15 mouse cellular contexts compared by ENCODE assay signal in genomic region chr19:28623726-28624125, GRCm38 (mm10). TPM values are rescaled to one million over a fixed set of nuclear protein-coding genes. Genes with fewer than 3 reads are reported as not detected.
DNase-seq lines count a peak whose midpoint lies in the region; ATAC-seq and TF ChIP-seq lines count a peak whose summit lies in the region.
"Had no signal": no experiment of that assay in that cellular context is flagged by ENCODE, and none has a peak within 500 bp of the region (broad histone marks: within the 10 kb centered on the region; RNA-seq: fewer than 3 reads in every experiment).

No protein-coding gene starts in this region.

- no peaks in the 10 kb centered on the region for H3K9me3 ChIP-seq in lung, postnatal 0 days (ENCODE audit: low read length)
- H3K9me3 ChIP-seq: hindbrain, embryonic 13.5 days; liver, embryonic 13.5 days; midbrain, embryonic 13.5 days had no signal

- H3K9ac ChIP-seq in lung, postnatal 0 days (replicated peaks; ENCODE audit: low read depth), result no peak overlapping the region
- H3K9ac ChIP-seq: hindbrain, embryonic 13.5 days; liver, embryonic 13.5 days; midbrain, embryonic 13.5 days had no signal

- no peak overlapping the region for H3K4me3 ChIP-seq in lung, postnatal 0 days (ENCODE audit: low read depth, low read length)
- H3K4me3 ChIP-seq in gastrocnemius, adult 2 months, result peak overlapping the region; percentile 3; the same call in 1 of the 2 replicates
- H3K4me3 ChIP-seq: hindbrain, embryonic 13.5 days; liver, embryonic 13.5 days; midbrain, embryonic 13.5 days had no signal

- WGBS in lung, postnatal 0 days, result 70% methylated on average over 10 of the region's 10 CpGs

- peak; percentile 26 to 45 for DNase-seq in frontal cortex, postnatal 36 days (ENCODE audit: low spot score in 2 of 2)
- DNase-seq in frontal cortex, postnatal 14 days (ENCODE audit: low spot score in 2 of 2), result no peak
- DNase-seq in lung, postnatal 14 days, result peak; percentile 28
- no peak for DNase-seq in lung, postnatal 0 days (ENCODE audit: low spot score)
- DNase-seq in gastrocnemius, adult 2 months, result peak; percentile 79
- peak; percentile 22 for DNase-seq in lung, postnatal 25 days (ENCODE audit: low spot score)
- no peak for DNase-seq in right cerebral cortex, postnatal 14 days
- DNase-seq in left cerebral cortex, adult 11 months (ENCODE audit: low spot score), result no peak
- DNase-seq: B cell, adult 2 months; liver, embryonic 13.5 days; thymus, postnatal 4 days had no signal

- no peaks in the 10 kb centered on the region for H3K4me1 ChIP-seq in lung, postnatal 0 days (ENCODE audit: insufficient read depth, low read depth, low read length)
- H3K4me1 ChIP-seq: liver, embryonic 13.5 days; midbrain, embryonic 13.5 days had no signal

- intact Hi-C loops in gastrocnemius, adult 2 months (cut with DNase I), result no loop called here

- ATAC-seq in lung, postnatal 0 days, result no peak
- ATAC-seq: forebrain, embryonic 14.5 days; midbrain, embryonic 13.5 days had no signal

- H3K36me3 ChIP-seq in lung, postnatal 0 days (ENCODE audit: insufficient read depth, low read length), result no peaks in the 10 kb centered on the region
- H3K36me3 ChIP-seq: hindbrain, embryonic 13.5 days; liver, embryonic 13.5 days; midbrain, embryonic 13.5 days had no signal

- no peak overlapping the region for H3K4me2 ChIP-seq in lung, postnatal 0 days (replicated peaks; ENCODE audit: low read depth, low read length)
- H3K4me2 ChIP-seq: hindbrain, embryonic 13.5 days; liver, embryonic 13.5 days; midbrain, embryonic 13.5 days had no signal

- H3K27ac ChIP-seq in lung, postnatal 0 days (ENCODE audit: low read length), result no peak overlapping the region
- H3K27ac ChIP-seq in gastrocnemius, adult 2 months, result no peak overlapping the region
- H3K27ac ChIP-seq: hindbrain, embryonic 13.5 days; liver, embryonic 13.5 days; midbrain, embryonic 13.5 days had no signal

- TF ChIP-seq EP300 in lung, postnatal 0 days (IDR thresholded peaks at IDR 0.05), result no peak

- H3K27me3 ChIP-seq in lung, postnatal 0 days (replicated peaks; ENCODE audit: insufficient read depth, low read length), result no peaks in the 10 kb centered on the region
- H3K27me3 ChIP-seq: liver, embryonic 13.5 days; Patski had no signal

- no peak for TF ChIP-seq CTCF in lung, postnatal 0 days (IDR thresholded peaks at IDR 0.05)
- no peak for TF ChIP-seq CTCF in gastrocnemius, adult 2 months (IDR thresholded peaks at IDR 0.05)

RNA-seq across cellular contexts. Expression of gene Glis3, which starts 56.2 kb away (rescaled TPM):
- polyA plus RNA-seq in lung, postnatal 0 days (2015; fragmentation: Nextera tagmentation; extraction: Ambion mirVana), result 2.0 and 2.3 TPM in 2 replicates
- 1 to 10 TPM in 1 of 2 experiments, under 1 TPM in 1; 0.61 to 1.2 TPM for total RNA-seq in gastrocnemius, adult 2 months (2021)

Comparison
In these comparisons a context has a peak if more than half of its experiments do, and no peak if none do; other contexts are left out.
1. DNase-seq: peak in frontal cortex, postnatal 36 days (2 of 2), lung, postnatal 14 days (single experiment), gastrocnemius, adult 2 months (single experiment) and lung, postnatal 25 days (single experiment); none in frontal cortex, postnatal 14 days (0 of 2), lung, postnatal 0 days (single experiment), right cerebral cortex, postnatal 14 days (single experiment) and left cerebral cortex, adult 11 months (single experiment).